Mouse (Mus musculus) spleen, adult 2 months (tissue): ENCODE results near the gene Clnk.

Source experiments
- CTCF ChIP-seq: fragments of 200-500 bp; IDR thresholded peaks from 2 replicates; pipeline ENCODE4 v1.5.1; 2011; ENCODE audit warnings: mild to moderate bottlenecking, inconsistent platforms; ENCODE audit not compliant: insufficient read depth, insufficient read length, insufficient replicate concordance; ENCODE audit errors: extremely low read depth
- POLR2A ChIP-seq: fragments of 200-500 bp; IDR thresholded peaks from 2 replicates; pipeline ENCODE4 v1.6.1; 2011; ENCODE audit warnings: low read depth, low read length, inconsistent platforms

DNA sequence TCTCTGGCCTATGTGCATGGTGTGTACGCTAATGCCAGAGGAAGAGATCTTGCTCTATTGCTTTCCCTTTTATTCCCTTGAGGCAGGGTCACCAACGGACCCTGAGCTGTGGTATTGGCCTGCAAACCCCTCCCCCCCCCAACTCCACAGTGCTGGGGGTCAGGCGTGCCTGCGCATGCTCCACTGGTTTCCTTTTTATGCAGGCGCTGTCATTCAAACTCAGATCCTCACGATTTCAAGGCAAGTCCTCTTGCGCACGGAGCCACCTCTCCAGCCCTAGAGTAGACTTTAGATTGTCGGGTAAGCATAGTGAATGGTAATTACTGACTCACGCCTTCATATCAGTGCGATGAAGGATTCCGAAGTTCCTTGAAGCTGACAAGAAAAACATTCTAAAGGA is 6.1 kb downstream of the Clnk start:
- no peak for TF ChIP-seq CTCF
- no peak for TF ChIP-seq POLR2A
